Mouse (Mus musculus): ENCODE measurements at regions not wholly inside any gene's neighbourhood (a gene's known extent, or its start where the extent isn't known, plus 50 kb on each side); places are given as distances from the start of the nearest gene placed in this dataset.
A peak's percentile ranks its signal among the peaks of the same experiment; 100 is the strongest.

GRCm38 (mm10) chr5:126573766-126574165 is 667.8 kb upstream of the Tmem132c start:
- ATAC-seq (no peak), DNase-seq (ENCODE audit: low spot score) (no peak)
- H3K36me3 ChIP-seq (ENCODE audit: insufficient read depth, low read length): no peaks in the 10 kb centered on the region
- no peak overlapping the region for H3K4me3 ChIP-seq (ENCODE audit: low read depth, low read length)
- 44% methylated on average over 2 of the region's 2 CpGs for WGBS
- no peaks in the 10 kb centered on the region for H3K27me3 ChIP-seq (replicated peaks; ENCODE audit: insufficient read depth, low read length)
- H3K27ac ChIP-seq (ENCODE audit: low read length): no peak overlapping the region
- no peak overlapping the region for H3K9ac ChIP-seq (replicated peaks; ENCODE audit: low read depth)
- H3K4me2 ChIP-seq (replicated peaks; ENCODE audit: low read depth, low read length): no peak overlapping the region
- no peaks in the 10 kb centered on the region for H3K4me1 ChIP-seq (ENCODE audit: insufficient read depth, low read depth, low read length)
- TF ChIP-seq EP300 (IDR thresholded peaks at IDR 0.05): no peak
- no peak for TF ChIP-seq CTCF (IDR thresholded peaks at IDR 0.05)
- peaks cover 2% of the 10 kb centered on the region; the same call in 1 of the 2 replicates for H3K9me3 ChIP-seq (ENCODE audit: low read length)

- no peak overlapping the region for H3K4me3 ChIP-seq (ENCODE audit: low read depth, low read length)
- no peak overlapping the region for H3K27ac ChIP-seq (ENCODE audit: low read length)
- TF ChIP-seq CTCF (IDR thresholded peaks at IDR 0.05) (no peak), EP300 (IDR thresholded peaks at IDR 0.05) (no peak)
- H3K9ac ChIP-seq (replicated peaks; ENCODE audit: low read depth): no peak overlapping the region
- WGBS: 64% methylated on average over 12 of the region's 12 CpGs
- DNase-seq (ENCODE audit: low spot score) (no peak), ATAC-seq (no peak)
- no peak overlapping the region for H3K4me2 ChIP-seq (replicated peaks; ENCODE audit: low read depth, low read length)
- H3K36me3 ChIP-seq (ENCODE audit: insufficient read depth, low read length): no peaks in the 10 kb centered on the region
- H3K4me1 ChIP-seq (ENCODE audit: insufficient read depth, low read depth, low read length): no peaks in the 10 kb centered on the region
- no peaks in the 10 kb centered on the region for H3K27me3 ChIP-seq (replicated peaks; ENCODE audit: insufficient read depth, low read length)
- H3K9me3 ChIP-seq (ENCODE audit: low read length): 0 out of 2 replicates have a peak, but pooled peaks cover 3% of the 10 kb centered on the region
Observed at GRCm38 (mm10) chr5:126597786-126598330, 643.8 kb upstream of the Tmem132c start.

- ATAC-seq (no peak), DNase-seq (ENCODE audit: low spot score) (no peak)
- Histone ChIP-seq H3K9ac (replicated peaks; ENCODE audit: low read depth) (no peak overlapping the region), H3K9me3 (ENCODE audit: low read length) (0 out of 2 replicates have a peak, but pooled peaks cover 3% of the 10 kb centered on the region), H3K4me1 (ENCODE audit: insufficient read depth, low read depth, low read length) (no peaks in the 10 kb centered on the region), H3K4me3 (ENCODE audit: low read depth, low read length) (no peak overlapping the region), H3K27ac (ENCODE audit: low read length) (no peak overlapping the region), H3K36me3 (ENCODE audit: insufficient read depth, low read length) (no peaks in the 10 kb centered on the region), H3K27me3 (replicated peaks; ENCODE audit: insufficient read depth, low read length) (no peaks in the 10 kb centered on the region), H3K4me2 (replicated peaks; ENCODE audit: low read depth, low read length) (no peak overlapping the region)
- no peak for TF ChIP-seq CTCF (IDR thresholded peaks at IDR 0.05)
- no peak for TF ChIP-seq EP300 (IDR thresholded peaks at IDR 0.05)
- WGBS: 76% methylated on average over 5 of the region's 5 CpGs
Observed at GRCm38 (mm10) chr5:126599561-126599960, 642.0 kb upstream of the Tmem132c start.

GRCm38 (mm10) chr5:126606756-126607155 is 634.9 kb upstream of the Tmem132c start:
- Histone ChIP-seq H3K4me3 (ENCODE audit: low read depth, low read length) (no peak overlapping the region), H3K27me3 (replicated peaks; ENCODE audit: insufficient read depth, low read length) (no peaks in the 10 kb centered on the region), H3K36me3 (ENCODE audit: insufficient read depth, low read length) (no peaks in the 10 kb centered on the region), H3K27ac (ENCODE audit: low read length) (no peak overlapping the region), H3K9me3 (ENCODE audit: low read length) (no peaks in the 10 kb centered on the region), H3K9ac (replicated peaks; ENCODE audit: low read depth) (no peak overlapping the region), H3K4me2 (replicated peaks; ENCODE audit: low read depth, low read length) (no peak overlapping the region), H3K4me1 (ENCODE audit: insufficient read depth, low read depth, low read length) (no peaks in the 10 kb centered on the region)
- DNase-seq (ENCODE audit: low spot score) (no peak), ATAC-seq (no peak)
- TF ChIP-seq CTCF (IDR thresholded peaks at IDR 0.05) (no peak), EP300 (IDR thresholded peaks at IDR 0.05) (no peak)
- WGBS: 73% methylated on average over 5 of the region's 5 CpGs

- H3K4me3 ChIP-seq (ENCODE audit: low read depth, low read length): no peak overlapping the region
- TF ChIP-seq EP300 (IDR thresholded peaks at IDR 0.05): no peak
- TF ChIP-seq CTCF (IDR thresholded peaks at IDR 0.05): no peak
- no peak overlapping the region for H3K4me2 ChIP-seq (replicated peaks; ENCODE audit: low read depth, low read length)
- H3K27ac ChIP-seq (ENCODE audit: low read length): no peak overlapping the region
- H3K9me3 ChIP-seq (ENCODE audit: low read length): 0 out of 2 replicates have a peak, but pooled peaks cover 4% of the 10 kb centered on the region
- DNase-seq (ENCODE audit: low spot score): no peak
- 89% methylated on average over 4 of the region's 4 CpGs for WGBS
- H3K27me3 ChIP-seq (replicated peaks; ENCODE audit: insufficient read depth, low read length): no peaks in the 10 kb centered on the region
- no peaks in the 10 kb centered on the region for H3K4me1 ChIP-seq (ENCODE audit: insufficient read depth, low read depth, low read length)
- H3K36me3 ChIP-seq (ENCODE audit: insufficient read depth, low read length): no peaks in the 10 kb centered on the region
- no peak overlapping the region for H3K9ac ChIP-seq (replicated peaks; ENCODE audit: low read depth)
- no peak for ATAC-seq
Observed at GRCm38 (mm10) chr5:126612571-126612970, 629.0 kb upstream of the Tmem132c start.

- H3K9me3 ChIP-seq (ENCODE audit: low read length): 0 out of 2 replicates have a peak, but pooled peaks cover 3% of the 10 kb centered on the region
- 72% methylated on average over 6 of the region's 6 CpGs for WGBS
- H3K4me2 ChIP-seq (replicated peaks; ENCODE audit: low read depth, low read length): no peak overlapping the region
- H3K9ac ChIP-seq (replicated peaks; ENCODE audit: low read depth): no peak overlapping the region
- ATAC-seq (no peak), DNase-seq (ENCODE audit: low spot score) (no peak)
- H3K4me1 ChIP-seq (ENCODE audit: insufficient read depth, low read depth, low read length): no peaks in the 10 kb centered on the region
- H3K36me3 ChIP-seq (ENCODE audit: insufficient read depth, low read length): no peaks in the 10 kb centered on the region
- no peaks in the 10 kb centered on the region for H3K27me3 ChIP-seq (replicated peaks; ENCODE audit: insufficient read depth, low read length)
- TF ChIP-seq CTCF (IDR thresholded peaks at IDR 0.05) (no peak), EP300 (IDR thresholded peaks at IDR 0.05) (no peak)
- no peak overlapping the region for H3K27ac ChIP-seq (ENCODE audit: low read length)
- H3K4me3 ChIP-seq (ENCODE audit: low read depth, low read length): no peak overlapping the region
Observed at GRCm38 (mm10) chr5:126622551-126622950, 619.1 kb upstream of the Tmem132c start.

GRCm38 (mm10) chr5:126623205-126623604 is 618.4 kb upstream of the Tmem132c start:
- Histone ChIP-seq H3K36me3 (ENCODE audit: insufficient read depth, low read length) (no peaks in the 10 kb centered on the region), H3K4me3 (ENCODE audit: low read depth, low read length) (no peak overlapping the region), H3K9ac (replicated peaks; ENCODE audit: low read depth) (no peak overlapping the region), H3K27ac (ENCODE audit: low read length) (no peak overlapping the region), H3K9me3 (ENCODE audit: low read length) (0 out of 2 replicates have a peak, but pooled peaks cover 3% of the 10 kb centered on the region), H3K4me2 (replicated peaks; ENCODE audit: low read depth, low read length) (no peak overlapping the region), H3K4me1 (ENCODE audit: insufficient read depth, low read depth, low read length) (no peaks in the 10 kb centered on the region), H3K27me3 (replicated peaks; ENCODE audit: insufficient read depth, low read length) (no peaks in the 10 kb centered on the region)
- 12% methylated on average over 6 of the region's 6 CpGs for WGBS
- peak; percentile 5 for DNase-seq (ENCODE audit: low spot score)
- TF ChIP-seq CTCF (IDR thresholded peaks at IDR 0.05): peak; percentile 51
- no peak for TF ChIP-seq EP300 (IDR thresholded peaks at IDR 0.05)
- ATAC-seq: no peak
